Mouse (Mus musculus): ENCODE measurements at regions not wholly inside any gene's neighbourhood (a gene's known extent, or its start where the extent isn't known, plus 50 kb on each side); places are given as distances from the start of the nearest gene placed in this dataset.

DNA sequence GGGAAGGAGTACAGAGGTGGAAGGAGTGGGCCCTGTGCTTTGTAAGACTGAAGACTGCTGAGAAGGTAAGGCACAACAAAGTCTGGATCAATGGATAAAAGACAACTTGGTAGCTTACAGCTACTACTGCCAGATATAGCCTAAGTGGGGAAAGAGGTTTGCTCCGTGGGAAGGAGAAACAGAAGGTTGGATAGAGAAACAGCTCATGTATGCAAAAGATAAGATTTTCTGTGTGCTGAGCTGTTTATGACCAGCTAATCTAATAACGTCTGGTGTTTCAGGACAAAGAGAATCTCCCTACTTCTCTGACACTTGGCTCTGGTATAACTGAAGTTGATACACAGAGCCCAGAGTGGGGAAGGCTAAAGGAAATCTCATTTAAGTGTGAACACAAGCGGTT lies 98.6 kb downstream of the Alx1 start:
- TF ChIP-seq CTCF (IDR thresholded peaks at IDR 0.05; ENCODE audit: low read depth, low read length) (no peak), POLR2A (IDR thresholded peaks at IDR 0.05; ENCODE audit: extremely low read depth, insufficient read depth, low read length) (no peak)

Data from liver, adult 2 months (tissue).